Mouse (Mus musculus): ENCODE results near the gene Wfikkn2.

Wfikkn2 gene

DNA sequence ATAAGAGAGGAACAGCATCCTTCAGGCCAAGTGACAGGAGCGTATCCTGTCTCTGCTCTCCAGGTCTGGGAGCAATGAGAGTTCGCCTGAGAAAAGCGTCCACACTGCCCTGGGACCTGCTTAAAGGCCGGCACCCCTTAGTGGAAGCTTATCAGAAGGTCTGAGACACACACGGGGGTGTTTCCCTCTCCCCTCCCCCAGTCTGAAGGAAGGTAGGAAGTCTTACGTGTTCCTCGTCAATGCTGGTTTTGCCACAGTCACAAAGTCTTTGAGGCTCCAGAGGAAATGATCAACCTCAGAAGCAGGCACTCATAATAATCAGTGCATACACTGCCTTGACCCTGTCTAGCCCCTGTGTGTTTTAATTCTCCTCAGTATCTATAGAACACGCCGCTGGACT is 22.3 kb downstream of the Wfikkn2 start:
- no peak for DNase-seq (ENCODE audit: low read depth, low spot score)

DNA sequence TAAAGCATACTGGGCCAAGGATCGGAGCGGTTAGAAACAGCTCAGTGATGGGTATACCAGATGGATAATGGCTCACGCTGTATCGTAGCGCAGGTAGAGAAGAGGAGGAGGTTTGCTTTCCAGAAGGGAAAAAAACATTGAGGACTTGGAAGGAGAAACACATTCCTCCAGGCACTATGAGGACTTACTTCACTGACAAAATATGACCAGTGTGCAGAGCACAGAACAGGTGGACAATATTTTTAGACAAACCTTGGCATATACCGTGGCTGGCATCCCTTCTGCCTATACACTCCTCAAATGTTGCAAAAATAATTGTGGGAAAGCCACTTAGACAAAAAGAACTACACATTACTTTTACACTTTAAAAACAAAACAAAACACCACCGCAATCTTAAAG is 24.5 kb downstream of the Wfikkn2 start:
- DNase-seq (ENCODE audit: low read depth, low spot score) = no peak

DNA sequence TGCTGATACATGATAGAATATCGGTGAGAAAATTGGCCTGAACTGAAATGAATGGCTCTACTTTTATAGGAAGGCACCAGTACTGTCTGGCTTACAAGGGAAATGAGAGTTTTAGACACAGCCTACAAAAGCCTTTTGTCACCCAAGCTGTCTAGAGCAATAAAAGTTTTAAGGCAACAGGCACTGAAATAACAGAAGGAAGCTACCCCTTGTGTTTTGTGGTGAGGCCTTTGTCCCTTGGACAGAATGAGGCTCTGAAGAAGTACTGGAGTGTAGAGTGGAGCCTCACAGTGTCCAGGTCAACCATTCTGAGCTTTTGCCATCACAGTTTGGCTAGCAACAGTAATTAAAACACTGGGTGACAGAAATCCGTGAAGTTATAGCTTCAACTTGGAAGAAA is 29.6 kb downstream of the Wfikkn2 start:
- no peak for DNase-seq (ENCODE audit: low read depth, low spot score)

DNA sequence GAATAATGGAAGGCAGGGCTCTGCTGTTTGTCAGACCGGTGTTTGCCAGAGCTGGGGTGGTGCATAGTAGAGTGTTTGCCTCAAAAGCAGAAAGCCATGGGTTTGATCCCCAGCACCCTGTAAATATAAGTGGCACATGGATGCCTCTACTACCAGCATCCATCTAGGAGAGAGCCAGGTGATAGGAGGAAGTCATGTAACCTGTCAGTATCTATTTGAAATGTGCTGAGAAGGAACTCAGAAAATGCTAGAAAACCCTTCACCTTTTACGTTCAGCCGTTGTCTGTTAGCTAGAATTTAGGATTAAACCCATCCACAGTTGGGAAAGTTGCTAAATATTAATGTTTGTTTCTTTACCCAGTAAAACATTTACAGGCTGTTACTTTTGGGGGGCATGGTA is 30.2 kb downstream of the Wfikkn2 start:
- DNase-seq (ENCODE audit: low read depth, low spot score) = no peak

DNA sequence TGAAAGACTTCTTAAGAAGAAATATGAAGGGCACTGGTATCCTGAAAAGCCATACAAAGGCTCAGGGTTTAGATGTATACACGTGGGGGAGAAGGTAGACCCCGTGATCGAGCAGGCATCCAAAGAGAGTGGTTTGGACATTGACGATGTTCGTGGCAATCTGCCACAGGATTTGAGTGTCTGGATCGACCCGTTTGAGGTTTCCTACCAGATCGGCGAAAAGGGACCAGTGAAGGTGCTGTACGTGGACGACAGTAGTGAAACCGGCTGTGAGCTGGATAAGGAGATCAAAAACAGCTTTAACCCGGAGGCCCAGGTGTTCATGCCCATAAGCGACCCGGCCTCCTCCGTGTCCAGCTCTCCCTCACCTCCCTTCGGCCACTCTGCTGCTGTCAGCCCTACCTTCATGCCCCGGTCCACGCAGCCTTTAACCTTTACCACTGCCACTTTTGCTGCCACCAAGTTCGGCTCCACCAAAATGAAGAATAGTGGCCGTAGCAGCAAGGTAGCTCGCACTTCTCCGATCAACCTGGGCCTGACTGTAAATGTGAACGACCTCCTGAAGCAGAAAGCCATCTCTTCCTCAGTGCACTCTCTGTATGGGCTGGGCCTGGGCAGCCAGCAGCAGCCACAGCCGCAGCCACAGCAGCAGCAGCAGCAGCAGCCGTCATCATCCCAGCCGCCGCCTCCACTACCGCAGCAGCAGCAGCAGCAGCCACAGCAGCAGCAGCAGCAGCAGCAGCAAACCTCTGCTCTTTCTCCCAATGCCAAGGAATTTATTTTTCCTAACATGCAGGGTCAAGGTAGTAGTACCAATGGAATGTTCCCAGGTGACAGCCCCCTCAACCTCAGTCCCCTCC is 31.8 kb downstream of the Wfikkn2 start:
- no peak for DNase-seq (ENCODE audit: low read depth, low spot score)

DNA sequence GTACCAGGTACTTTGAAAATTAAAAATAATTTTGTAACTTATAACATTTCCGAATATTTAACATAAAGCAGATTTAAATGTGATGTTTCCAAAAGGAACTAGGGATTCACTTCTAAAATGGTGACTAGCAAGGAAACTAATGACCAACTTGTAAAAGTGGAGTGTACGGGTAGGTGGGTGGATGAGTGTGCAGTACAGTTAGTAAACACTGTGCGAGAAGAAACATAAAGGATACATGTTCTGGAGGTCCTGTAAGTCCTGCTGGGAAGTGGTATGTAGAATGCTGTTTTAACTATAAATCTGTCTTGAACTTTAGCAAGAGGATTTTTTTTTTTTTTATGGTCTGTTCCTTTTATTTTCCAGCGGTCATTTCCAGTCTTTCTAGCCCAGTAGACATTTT is 32.8 kb downstream of the Wfikkn2 start:
- no peak for DNase-seq (ENCODE audit: low read depth, low spot score)

DNA sequence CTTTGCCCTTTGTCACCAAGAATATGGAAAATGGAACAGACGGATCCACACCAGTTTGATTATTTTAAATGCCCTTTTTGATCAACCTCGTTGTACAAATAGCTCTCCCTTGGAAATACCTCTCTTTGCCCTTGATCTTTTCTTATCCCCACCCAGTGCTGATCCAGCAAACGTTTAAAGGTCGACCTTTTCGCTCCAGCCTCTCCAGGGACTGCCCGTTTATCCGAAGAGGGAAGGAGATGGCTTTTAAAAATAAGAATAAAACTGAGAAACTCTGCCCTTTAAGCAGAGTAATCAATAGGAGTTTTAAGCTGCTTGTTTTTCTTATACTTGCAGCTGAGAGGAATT is 33.3 kb downstream of the Wfikkn2 start:
- DNase-seq (ENCODE audit: low read depth, low spot score) = no peak

DNA sequence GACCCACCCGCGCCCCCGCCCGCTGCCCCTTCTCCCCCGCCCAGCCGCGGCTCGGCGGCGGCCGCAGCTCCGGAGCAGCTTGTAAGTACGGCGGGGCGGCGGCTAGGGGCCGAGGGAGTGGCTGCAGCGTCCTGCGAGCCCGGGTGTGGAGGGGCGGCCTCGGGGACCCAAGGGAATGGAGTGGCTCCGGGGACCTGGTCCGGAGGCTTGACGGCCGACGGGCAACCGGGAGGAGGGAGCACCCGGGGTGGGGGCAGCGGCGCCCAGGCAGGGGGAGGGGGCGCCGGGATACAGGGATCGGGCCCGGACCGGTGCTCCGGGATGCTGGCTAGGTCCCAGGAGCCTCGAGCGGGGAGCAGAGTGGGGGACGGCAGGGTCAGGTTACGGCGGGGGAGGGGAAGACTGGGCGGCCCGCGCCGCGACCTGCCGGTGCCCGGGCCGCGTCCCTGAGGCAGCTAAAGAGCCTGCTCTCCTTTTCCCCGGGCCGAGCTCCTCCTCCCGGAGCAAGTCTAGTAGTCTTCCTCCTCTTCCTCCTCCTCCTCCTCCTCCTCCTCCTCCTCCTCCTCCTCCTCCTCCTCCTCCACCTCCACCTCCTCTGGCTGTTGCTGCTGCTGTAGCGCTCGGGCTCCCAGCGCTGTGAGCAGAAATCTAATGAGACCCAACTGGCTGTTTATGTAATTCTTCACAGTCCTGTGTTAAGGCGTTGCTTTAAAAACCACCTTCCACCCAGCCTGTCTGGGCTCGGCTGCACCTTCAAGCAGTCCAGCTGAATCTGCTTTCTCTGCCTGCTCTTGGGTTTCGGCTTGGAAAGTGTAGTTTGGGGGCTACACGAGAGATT is 33.9 kb downstream of the Wfikkn2 start:
- DNase-seq (ENCODE audit: low read depth, low spot score) = no peak

DNA sequence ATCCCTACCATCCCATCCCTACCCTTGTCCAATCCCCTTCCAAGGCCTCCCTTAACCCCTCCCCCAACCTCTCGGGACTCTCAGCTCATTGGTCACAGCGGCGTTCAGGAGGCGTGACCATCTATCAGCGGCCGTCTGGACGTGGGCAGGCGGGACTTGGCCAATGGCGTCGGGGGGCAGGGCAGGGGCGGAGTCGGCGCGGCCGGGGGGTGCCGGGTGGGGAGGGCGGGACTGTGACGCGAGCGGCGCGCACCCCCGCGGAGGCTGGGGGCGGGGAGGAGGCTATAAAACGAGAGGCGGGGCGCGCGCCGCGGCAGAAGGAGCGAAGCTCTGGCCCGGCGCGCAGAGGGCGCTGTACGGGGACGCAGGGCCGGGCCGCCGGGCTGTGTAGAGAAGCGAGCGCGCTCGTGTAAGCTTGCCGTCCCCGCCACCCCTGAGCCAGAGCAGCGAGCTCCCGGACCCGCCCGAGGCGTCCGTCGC is 34.6 kb downstream of the Wfikkn2 start, which contains the start of gene Tob1:
Gene Tob1 (plus strand): TSS at position 331 of the 480 bp plus-strand sequence.
- peak; percentile 100 for DNase-seq (ENCODE audit: low read depth, low spot score)

DNA sequence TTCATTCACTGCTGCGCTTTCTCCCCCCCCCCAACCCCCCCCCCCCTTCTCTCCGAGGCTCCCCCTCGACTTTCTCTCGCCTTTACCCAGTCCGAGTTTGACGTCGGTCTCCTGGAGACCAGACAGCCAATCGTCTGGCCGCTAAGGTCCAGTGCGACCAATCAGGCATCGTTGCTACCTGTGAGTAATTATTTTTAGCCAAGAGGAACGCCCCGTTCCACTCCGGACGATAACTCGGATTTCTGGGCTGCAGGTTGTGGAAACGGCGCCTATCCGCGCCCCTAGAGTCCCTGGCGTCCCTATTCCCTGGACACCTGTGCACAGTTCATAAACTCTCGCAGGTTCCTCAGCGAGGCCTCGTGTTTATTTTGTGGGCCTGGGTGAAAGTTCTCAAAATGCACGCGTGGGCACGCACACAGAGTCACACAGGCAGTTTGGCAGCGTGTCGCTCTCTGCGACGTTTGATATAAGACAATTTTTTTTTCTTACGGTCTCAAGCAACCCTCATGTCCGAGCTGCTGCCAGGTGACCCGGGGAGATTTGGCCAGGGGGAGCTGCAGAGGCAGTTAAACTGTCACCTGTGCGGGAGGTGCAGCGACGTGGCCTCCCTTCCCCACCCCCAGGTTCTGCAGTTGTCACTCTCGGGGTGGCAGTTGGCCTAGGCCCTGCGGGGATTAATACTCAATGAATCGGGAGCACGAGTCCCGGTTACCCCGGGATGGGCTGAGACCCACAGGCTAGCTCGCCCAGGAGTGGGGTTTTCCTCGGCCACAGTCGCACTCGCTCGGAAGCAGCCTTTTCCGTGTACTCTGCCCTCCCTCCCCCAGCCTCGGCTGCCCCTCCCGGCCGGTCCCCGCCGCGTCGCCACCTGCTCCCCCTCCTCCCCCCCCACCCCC is 35.4 kb downstream of the Wfikkn2 start:
- peak; percentile 96 for DNase-seq (ENCODE audit: low read depth, low spot score)

DNA sequence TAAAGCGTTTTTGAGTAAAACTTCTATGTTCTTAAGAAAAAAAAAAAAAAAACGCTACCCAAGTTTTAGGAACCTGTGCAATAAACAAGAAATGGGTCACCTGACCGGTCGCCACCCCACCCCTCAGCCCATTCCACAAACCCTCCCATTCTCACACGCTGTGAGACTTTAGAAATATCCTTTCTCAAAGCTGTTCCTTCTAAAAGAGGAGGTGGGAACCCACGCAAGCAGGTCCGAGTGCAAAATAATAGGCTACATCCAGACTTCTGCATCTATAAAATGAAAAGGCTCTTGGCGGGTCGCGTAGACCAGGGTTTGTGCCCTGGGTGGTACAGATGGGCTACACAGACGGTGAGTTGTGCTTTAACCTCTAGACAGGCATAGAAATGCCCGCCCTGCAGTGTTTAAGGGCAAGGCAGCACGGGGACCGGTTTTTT is 36.1 kb downstream of the Wfikkn2 start:
- no peak for DNase-seq (ENCODE audit: low read depth, low spot score)

DNA sequence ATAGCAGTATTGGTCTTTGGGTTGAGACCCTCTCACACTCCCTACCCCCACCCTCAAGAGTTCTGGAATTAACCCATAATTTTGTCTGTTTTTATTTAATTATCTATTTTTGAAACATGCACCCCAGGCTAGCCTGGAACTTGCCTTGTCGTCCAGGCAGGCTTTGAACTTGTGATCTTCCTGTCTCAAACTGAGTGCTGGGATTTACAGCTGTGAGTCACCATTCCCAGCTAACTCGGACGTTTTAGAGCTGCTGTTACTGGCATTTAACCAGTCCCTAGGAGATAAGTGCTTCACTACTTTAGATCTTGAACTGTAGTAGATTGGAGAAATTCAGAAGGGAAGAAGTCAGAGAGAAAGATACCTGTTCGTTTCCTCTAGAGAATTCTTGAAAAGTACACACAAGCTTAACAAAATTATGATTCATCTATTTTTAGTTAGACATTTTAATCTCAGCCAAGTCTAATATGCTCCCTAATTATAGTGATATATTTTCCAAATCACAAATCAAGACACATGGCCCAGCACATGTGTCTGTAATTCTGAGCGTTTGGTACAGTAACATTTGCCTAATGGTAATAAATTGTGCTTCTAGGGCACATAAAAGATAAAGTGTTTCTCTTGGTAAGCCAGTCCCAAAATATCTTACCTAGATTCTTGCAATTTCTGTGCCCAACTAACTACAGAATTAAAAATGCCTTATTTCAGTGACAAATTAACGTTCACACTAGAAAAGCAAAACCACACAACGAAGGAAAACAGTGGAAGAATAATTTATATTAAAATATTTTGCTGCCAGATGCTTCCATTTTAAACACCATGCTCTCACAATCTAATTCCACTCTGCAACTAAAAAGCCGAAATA is 36.8 kb downstream of the Wfikkn2 start:
- DNase-seq (ENCODE audit: low read depth, low spot score) = no peak

DNA sequence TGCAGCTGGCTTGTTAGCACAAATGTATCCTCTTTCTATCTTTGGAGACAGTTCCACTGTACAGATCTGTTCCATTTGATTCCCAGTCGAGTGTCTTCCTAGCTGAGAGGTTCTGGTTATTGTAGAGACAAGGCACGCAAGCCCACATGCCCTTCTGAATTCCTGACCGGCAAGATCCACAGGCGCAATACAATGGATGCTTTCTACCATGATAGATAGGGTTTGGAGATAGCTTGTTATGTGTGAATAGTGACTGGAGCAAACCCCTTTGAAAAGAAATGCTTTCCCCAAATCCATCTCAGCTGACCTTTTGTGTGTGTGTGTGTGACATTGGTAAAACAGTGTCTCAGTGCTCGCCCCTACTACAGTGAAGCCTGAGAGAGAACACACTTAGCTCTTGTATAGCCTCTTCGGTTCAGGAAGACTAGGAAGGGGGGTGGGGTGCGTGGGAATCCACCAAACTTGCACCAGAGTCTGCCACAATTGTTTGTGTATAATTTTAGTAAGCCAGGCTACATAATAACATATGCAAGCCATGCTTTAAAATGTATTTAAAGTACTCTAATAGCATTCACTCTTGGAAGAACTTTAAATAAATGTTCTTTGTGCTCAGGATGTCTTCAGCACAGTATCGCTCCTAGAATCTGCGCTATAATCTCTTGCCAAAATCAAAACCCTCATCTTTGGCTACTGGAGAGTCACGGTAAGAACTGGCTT is 39.2 kb downstream of the Wfikkn2 start:
- DNase-seq (ENCODE audit: low read depth, low spot score) = no peak

DNA sequence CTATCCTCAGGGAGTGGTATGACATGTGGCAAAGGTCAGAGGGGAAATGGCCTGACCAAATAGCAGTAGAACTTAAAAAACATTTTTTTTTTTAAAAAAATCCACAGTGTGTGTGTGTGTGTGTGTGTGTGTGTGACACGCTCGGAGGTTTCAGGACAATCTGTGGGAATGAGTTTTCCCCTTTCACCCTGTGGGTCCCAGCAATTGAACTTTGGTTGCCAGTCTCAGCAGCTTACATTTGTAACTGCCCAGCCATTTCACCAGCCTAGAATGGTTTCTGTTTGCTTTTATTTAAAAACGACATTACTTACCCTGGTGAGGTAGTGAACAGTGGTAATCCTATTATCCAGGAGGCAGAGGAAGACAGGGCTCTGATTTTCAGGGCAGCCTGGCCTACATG is 42.7 kb downstream of the Wfikkn2 start:
- no peak for DNase-seq (ENCODE audit: low read depth, low spot score)

DNA sequence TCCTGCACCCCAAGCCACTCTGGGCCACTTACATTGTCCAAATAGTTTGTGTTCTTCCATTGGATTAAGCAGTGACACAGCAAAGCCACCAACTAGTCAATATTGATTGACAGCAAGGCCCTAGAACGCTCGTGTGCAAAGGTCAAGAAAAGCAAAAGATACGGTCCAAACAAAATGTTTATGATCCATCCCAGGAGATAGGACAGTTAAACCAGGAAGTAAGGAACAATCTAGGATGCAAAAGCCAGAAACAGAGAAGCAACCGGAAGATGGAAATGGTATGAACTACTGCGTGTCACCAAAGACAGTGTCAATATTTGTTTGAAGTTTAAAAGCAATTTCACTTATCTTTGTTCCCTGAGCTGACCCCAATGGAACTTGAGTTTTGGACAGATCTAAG is 43.7 kb downstream of the Wfikkn2 start:
- DNase-seq (ENCODE audit: low read depth, low spot score) = no peak

DNA sequence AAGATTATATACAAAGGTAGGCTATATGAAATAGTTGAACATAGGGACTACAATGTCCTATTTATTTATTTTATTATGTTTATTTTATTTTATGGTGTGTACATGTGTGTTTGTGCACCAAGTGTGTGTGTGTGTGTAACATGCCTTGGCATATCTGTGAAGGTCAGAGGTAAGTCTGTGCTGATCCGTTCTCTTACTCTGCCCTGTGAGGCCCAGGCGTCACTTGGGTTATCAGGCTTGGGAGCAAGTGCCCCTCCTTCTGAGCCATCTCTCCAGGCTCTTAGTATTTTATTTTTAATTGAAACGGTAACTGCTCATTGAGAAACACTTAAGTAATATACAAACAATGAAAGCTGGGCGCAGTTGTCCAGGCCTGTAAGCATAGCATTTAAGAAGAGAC is 45.4 kb downstream of the Wfikkn2 start:
- DNase-seq (ENCODE audit: low read depth, low spot score) = no peak

DNA sequence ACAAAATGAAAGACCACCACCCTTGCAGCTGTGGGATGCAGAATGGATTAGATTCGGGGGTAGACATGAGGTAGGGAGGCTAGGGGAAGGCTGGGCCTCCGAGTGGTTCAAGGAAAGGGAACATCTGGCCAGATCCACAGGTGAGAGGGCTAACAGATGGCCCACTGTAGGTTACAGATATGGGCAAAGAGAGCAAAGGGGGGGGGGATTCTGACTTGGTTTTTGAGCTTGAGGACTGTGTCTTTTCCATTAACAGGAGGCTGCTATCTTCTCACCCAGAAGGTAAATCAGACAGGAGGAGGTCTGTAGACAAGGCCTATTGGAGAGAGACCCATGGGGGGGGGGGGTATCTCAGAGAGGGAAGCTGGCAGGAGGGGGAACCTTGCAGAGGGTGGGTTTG is 46.0 kb downstream of the Wfikkn2 start:
- DNase-seq (ENCODE audit: low read depth, low spot score) = no peak

DNA sequence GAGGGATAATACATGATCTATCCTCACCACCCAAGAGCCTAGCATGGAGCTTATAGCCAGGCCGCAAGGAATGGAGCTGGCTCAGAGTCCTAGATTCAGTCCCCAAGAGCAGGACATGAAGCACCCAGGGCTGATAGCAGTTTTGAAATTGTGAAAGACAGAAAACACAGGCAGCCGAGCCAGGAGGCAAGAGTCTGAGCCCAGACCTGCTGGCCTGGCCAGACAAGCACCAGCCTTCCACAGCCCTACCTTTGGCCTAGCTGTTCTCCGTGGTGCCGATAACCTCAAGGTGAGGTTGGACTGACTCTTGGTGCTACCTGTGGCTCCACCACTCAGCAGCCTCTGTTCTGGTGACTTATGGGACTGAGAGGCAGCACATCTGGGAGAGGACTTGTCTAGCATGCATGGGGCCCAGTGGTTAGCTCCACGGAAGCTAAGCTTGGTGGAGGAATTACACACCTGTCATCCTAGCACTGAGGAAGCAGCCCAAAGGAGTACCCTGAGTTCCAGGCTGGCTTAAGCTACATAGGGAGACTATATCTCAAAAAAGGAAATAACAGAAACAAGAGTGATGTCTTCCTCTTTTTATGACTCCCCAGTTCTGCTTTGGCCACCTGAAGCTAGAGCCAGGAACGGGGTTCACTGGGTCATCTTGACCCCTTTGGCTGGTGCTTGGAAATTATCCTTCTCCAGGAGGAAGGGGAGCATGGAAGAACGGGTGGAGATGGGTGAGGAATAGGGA is 47.2 kb downstream of the Wfikkn2 start:
- no peak for DNase-seq (ENCODE audit: low read depth, low spot score)

DNA sequence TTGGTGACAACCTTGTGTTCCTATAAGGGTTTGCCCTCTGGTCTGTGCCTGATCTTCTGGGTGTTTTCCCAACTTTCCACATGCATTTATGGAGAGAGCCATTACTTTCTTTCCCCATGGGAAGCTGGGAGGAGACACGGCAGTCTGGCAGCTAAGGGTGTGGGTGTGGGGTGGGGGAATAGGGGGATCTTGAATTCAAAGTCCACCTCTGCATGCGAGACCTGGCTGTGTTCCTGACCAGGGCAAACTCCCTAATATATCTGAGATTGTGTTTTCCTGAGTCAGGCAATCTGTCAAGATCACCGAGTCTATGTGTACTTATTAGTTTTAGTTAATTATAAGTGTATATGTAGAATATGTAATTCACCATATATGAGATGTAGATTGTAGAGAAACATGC is 49.5 kb downstream of the Wfikkn2 start:
- no peak for DNase-seq (ENCODE audit: low read depth, low spot score)

All from retina, adult 2 months (tissue).